Mouse (Mus musculus) neural tube, embryonic 12.5 days (tissue): ENCODE data around the gene Ap2a2. TPM values are rescaled to one million over a fixed set of nuclear protein-coding genes. Genes with fewer than 3 reads are reported as not detected.

Experiments
- ATAC-seq: fragments of 200-750 bp; cut with Nextera tagmentation; 2 replicates; pipeline ENCODE4 v1.8.0; 2017; ENCODE audit warnings: low read depth, mild to moderate bottlenecking, moderate TSS enrichment, moderate library complexity; ENCODE audit not compliant: low FRiP score
- H3K27ac ChIP-seq: fragments of 300-500 bp; sonication (generic); 2 replicates; pipeline ENCODE4 v1.5.1; 2016
- H3K27me3 ChIP-seq: fragments of 300-500 bp; sonication (generic); replicated peaks from 2 replicates; pipeline ENCODE4 v1.6.1; 2016; ENCODE audit warnings: mild to moderate bottlenecking
- H3K36me3 ChIP-seq: fragments of 300-500 bp; sonication (generic); 2 replicates; pipeline ENCODE4 v1.6.1; 2016; ENCODE audit warnings: mild to moderate bottlenecking
- H3K4me1 ChIP-seq: fragments of 300-500 bp; sonication (generic); 2 replicates; pipeline ENCODE4 v1.6.1; 2016
- H3K4me2 ChIP-seq: fragments of 300-500 bp; sonication (generic); replicated peaks from 2 replicates; pipeline ENCODE4 v1.6.1; 2016; ENCODE audit warnings: mild to moderate bottlenecking
- H3K4me3 ChIP-seq: fragments of 300-500 bp; sonication (generic); 2 replicates; pipeline ENCODE4 v1.5.1; 2016
- H3K9ac ChIP-seq: fragments of 300-500 bp; sonication (generic); 2 replicates; pipeline ENCODE4 v1.6.1; 2016; ENCODE audit warnings: mild to moderate bottlenecking
- H3K9me3 ChIP-seq: fragments of 300-500 bp; sonication (generic); 2 replicates; pipeline ENCODE4 v1.6.1; 2016; ENCODE audit warnings: mild to moderate bottlenecking
- WGBS: fragments of 180-500 bp; shearing (Covaris S2); methylation state at CpG from one replicate; pipeline ENCODE4 v1.1.7; 2016; 5-methylcytosine and 5-hydroxymethylcytosine counted together
- polyA plus RNA-seq: library from polyadenylated mRNA; unstranded; fragments of >200 nt; fragmentation: Nextera tagmentation; extraction: Ambion mirVana; gene quantifications from 2 replicates; pipeline ENCODE4 v1.2.1, GENCODE M21; 2016

Ap2a2 gene
- 111 and 117 TPM in 2 replicates for polyA plus RNA-seq

- H3K4me1 ChIP-seq: peaks cover 27% of the 10 kb centered on the region
- peak within 1 kb of the TSS; percentile 81 for H3K4me2 ChIP-seq
- no peaks in the 10 kb centered on the region; the same call in 1 of the 2 replicates for H3K36me3 ChIP-seq
- peak; percentile 94 for ATAC-seq
- no peaks in the 10 kb centered on the region; the same call in 1 of the 2 replicates for H3K27me3 ChIP-seq
- H3K9me3 ChIP-seq: no peaks in the 10 kb centered on the region
- H3K27ac ChIP-seq: peak within 1 kb of the TSS; percentile 80
- H3K4me3 ChIP-seq: peak within 1 kb of the TSS; percentile 99
- WGBS: under 1% methylated on average over 72 of the region's 72 CpGs
- H3K9ac ChIP-seq: peak within 1 kb of the TSS; percentile 95
Measured at GRCm38 (mm10) chr7:141561682-141562391, at the start of gene Ap2a2. Gene Ap2a2, plus strand, starts transcription at chr7:141562173.

GRCm38 (mm10) chr7:141517638-141518037 is 44.3 kb upstream of the Ap2a2 start:
- no peak overlapping the region for H3K4me3 ChIP-seq
- H3K27me3 ChIP-seq: no peaks in the 10 kb centered on the region
- no peaks in the 10 kb centered on the region for H3K9me3 ChIP-seq
- WGBS: 90% methylated on average over 4 of the region's 4 CpGs
- H3K4me2 ChIP-seq: no peak overlapping the region
- H3K27ac ChIP-seq: no peak overlapping the region
- 0 out of 2 replicates have a peak, but pooled peaks cover 4% of the 10 kb centered on the region for H3K4me1 ChIP-seq
- H3K9ac ChIP-seq: no peak overlapping the region
- H3K36me3 ChIP-seq: peaks cover 45% of the 10 kb centered on the region
- ATAC-seq: no peak

- Histone ChIP-seq H3K9ac (no peak overlapping the region), H3K4me1 (0 out of 2 replicates have a peak, but pooled peaks cover 4% of the 10 kb centered on the region), H3K27ac (no peak overlapping the region), H3K9me3 (no peaks in the 10 kb centered on the region), H3K27me3 (no peaks in the 10 kb centered on the region), H3K36me3 (peaks cover 45% of the 10 kb centered on the region), H3K4me3 (no peak overlapping the region), H3K4me2 (no peak overlapping the region)
- WGBS: 76% methylated on average over 5 of the region's 5 CpGs
- no peak for ATAC-seq
Measured at GRCm38 (mm10) chr7:141518296-141518695, 43.7 kb upstream of the Ap2a2 start.

- Histone ChIP-seq H3K27ac (no peak overlapping the region), H3K4me3 (no peak overlapping the region), H3K27me3 (no peaks in the 10 kb centered on the region), H3K4me1 (0 out of 2 replicates have a peak, but pooled peaks cover 4% of the 10 kb centered on the region), H3K9me3 (no peaks in the 10 kb centered on the region), H3K4me2 (no peak overlapping the region), H3K9ac (no peak overlapping the region), H3K36me3 (peaks cover 41% of the 10 kb centered on the region)
- ATAC-seq: no peak
- WGBS: 82% methylated on average over 3 of the region's 3 CpGs
Measured at GRCm38 (mm10) chr7:141518926-141519325, 43.0 kb upstream of the Ap2a2 start.

GRCm38 (mm10) chr7:141519795-141520194 is 42.2 kb upstream of the Ap2a2 start:
- ATAC-seq: no peak
- Histone ChIP-seq H3K4me1 (peaks cover 4% of the 10 kb centered on the region; the same call in 1 of the 2 replicates), H3K27me3 (no peaks in the 10 kb centered on the region), H3K4me2 (no peak overlapping the region), H3K4me3 (no peak overlapping the region), H3K36me3 (peaks cover 38% of the 10 kb centered on the region), H3K9ac (no peak overlapping the region), H3K27ac (no peak overlapping the region), H3K9me3 (no peaks in the 10 kb centered on the region)
- 86% methylated on average over 1 of the region's 1 CpGs for WGBS

GRCm38 (mm10) chr7:141523007-141523406 is 39.0 kb upstream of the Ap2a2 start:
- H3K36me3 ChIP-seq: peaks cover 33% of the 10 kb centered on the region
- WGBS: 47% methylated on average over 4 of the region's 4 CpGs

GRCm38 (mm10) chr7:141524271-141524670 is 37.7 kb upstream of the Ap2a2 start:
- Histone ChIP-seq H3K9me3 (no peaks in the 10 kb centered on the region), H3K27me3 (no peaks in the 10 kb centered on the region), H3K4me1 (no peaks in the 10 kb centered on the region; the same call in 1 of the 2 replicates), H3K4me2 (no peak overlapping the region), H3K36me3 (peaks cover 41% of the 10 kb centered on the region), H3K9ac (no peak overlapping the region), H3K27ac (no peak overlapping the region), H3K4me3 (no peak overlapping the region)
- ATAC-seq: no peak
- 90% methylated on average over 4 of the region's 4 CpGs for WGBS

More at GRCm38 (mm10) chr7:141523007-141523406, 39.0 kb upstream of the Ap2a2 start:
- H3K4me3 ChIP-seq: no peak overlapping the region
- H3K9ac ChIP-seq: no peak overlapping the region
- H3K27ac ChIP-seq: no peak overlapping the region
- H3K9me3 ChIP-seq: no peaks in the 10 kb centered on the region
- ATAC-seq: no peak
- H3K4me2 ChIP-seq: no peak overlapping the region
- peaks cover 4% of the 10 kb centered on the region; the same call in 1 of the 2 replicates for H3K4me1 ChIP-seq
- H3K27me3 ChIP-seq: no peaks in the 10 kb centered on the region

GRCm38 (mm10) chr7:141524760-141525579 is 37.0 kb upstream of the Ap2a2 start:
- H3K27ac ChIP-seq: no peak overlapping the region
- no peak overlapping the region for H3K4me3 ChIP-seq
- no peaks in the 10 kb centered on the region; the same call in 1 of the 2 replicates for H3K4me1 ChIP-seq
- peak overlapping the region; percentile 9; the same call in 1 of the 2 replicates for H3K9ac ChIP-seq
- H3K27me3 ChIP-seq: no peaks in the 10 kb centered on the region
- peak; percentile 85 for ATAC-seq
- no peaks in the 10 kb centered on the region for H3K9me3 ChIP-seq
- H3K4me2 ChIP-seq: no peak overlapping the region
- H3K36me3 ChIP-seq: peaks cover 43% of the 10 kb centered on the region
- WGBS: 48% methylated on average over 6 of the region's 6 CpGs

- 89% methylated on average over 4 of the region's 4 CpGs for WGBS
- no peaks in the 10 kb centered on the region for H3K9me3 ChIP-seq
- H3K9ac ChIP-seq: no peak overlapping the region
- ATAC-seq: no peak
- H3K27ac ChIP-seq: no peak overlapping the region
- no peaks in the 10 kb centered on the region for H3K27me3 ChIP-seq
- H3K4me1 ChIP-seq: no peaks in the 10 kb centered on the region; the same call in 1 of the 2 replicates
- no peak overlapping the region for H3K4me3 ChIP-seq
- H3K4me2 ChIP-seq: no peak overlapping the region
- H3K36me3 ChIP-seq: peaks cover 45% of the 10 kb centered on the region
Measured at GRCm38 (mm10) chr7:141525580-141525925, 36.4 kb upstream of the Ap2a2 start.

- ATAC-seq: no peak
- Histone ChIP-seq H3K27me3 (no peaks in the 10 kb centered on the region), H3K4me1 (peaks cover 16% of the 10 kb centered on the region), H3K9me3 (no peaks in the 10 kb centered on the region), H3K27ac (no peak overlapping the region), H3K9ac (no peak overlapping the region), H3K36me3 (peaks cover 5% of the 10 kb centered on the region), H3K4me2 (no peak overlapping the region), H3K4me3 (no peak overlapping the region)
- 74% methylated on average over 1 of the region's 1 CpGs for WGBS
Measured at GRCm38 (mm10) chr7:141535570-141535969, 26.4 kb upstream of the Ap2a2 start.

GRCm38 (mm10) chr7:141538852-141539555 is 23.0 kb upstream of the Ap2a2 start:
- Histone ChIP-seq H3K4me2 (peak overlapping the region; percentile 68), H3K36me3 (no peaks in the 10 kb centered on the region), H3K9ac (peak overlapping the region; percentile 81), H3K4me1 (peaks cover 17% of the 10 kb centered on the region), H3K27ac (0 out of 2 replicates have a peak overlapping the region, but pooled peaks have one; percentile 4), H3K9me3 (no peaks in the 10 kb centered on the region), H3K27me3 (no peaks in the 10 kb centered on the region), H3K4me3 (peak overlapping the region; percentile 68)
- 25% methylated on average over 18 of the region's 18 CpGs for WGBS
- ATAC-seq: peak; percentile 36
